Mouse (Mus musculus) lung, embryonic 16.5 days (tissue): ENCODE data around the gene Fndc3b. TPM values are rescaled to one million over a fixed set of nuclear protein-coding genes. Genes with fewer than 3 reads are reported as not detected.
A peak's percentile ranks its signal among the peaks of the same experiment; 100 is the strongest.
"Not testable (repeated sequence)": the region's sequence is repeated elsewhere in the genome, so short reads cannot be mapped to it uniquely, and the experiment has no call there.

ENCODE experiments used
- ATAC-seq: fragments of 200-750 bp; cut with Nextera tagmentation; 2 replicates; pipeline ENCODE4 v1.8.0; 2017; ENCODE audit warnings: low read depth, mild to moderate bottlenecking, moderate library complexity
- H3K27ac ChIP-seq: fragments of 300-500 bp; sonication (generic); 2 replicates; pipeline ENCODE4 v1.5.1; 2014; ENCODE audit warnings: mild to moderate bottlenecking, control low read depth, low read length
- H3K27me3 ChIP-seq: fragments of 300-500 bp; sonication (generic); 2 replicates; pipeline ENCODE4 v1.6.1; 2014; ENCODE audit warnings: low read depth, low read length, mixed read lengths; ENCODE audit not compliant: control insufficient read depth, insufficient read depth
- H3K36me3 ChIP-seq: fragments of 300-500 bp; sonication (generic); 2 replicates; pipeline ENCODE4 v1.6.1; 2014; ENCODE audit warnings: low read length; ENCODE audit not compliant: control insufficient read depth, insufficient read depth
- H3K4me1 ChIP-seq: fragments of 300-500 bp; sonication (generic); replicated peaks from 2 replicates; pipeline ENCODE4 v1.6.1; 2014; ENCODE audit warnings: low read length, mixed read lengths; ENCODE audit not compliant: control insufficient read depth, insufficient read depth
- H3K4me2 ChIP-seq: fragments of 300-500 bp; sonication (generic); 2 replicates; pipeline ENCODE4 v1.6.1; 2014; ENCODE audit warnings: low read depth, low read length, control low read depth
- H3K4me3 ChIP-seq: fragments of 300-500 bp; sonication (generic); 2 replicates; pipeline ENCODE4 v1.5.1; 2014; ENCODE audit warnings: mild to moderate bottlenecking, low read length, control low read depth
- H3K9ac ChIP-seq: fragments of 300-500 bp; sonication (generic); 2 replicates; pipeline ENCODE4 v1.6.1; 2014; ENCODE audit warnings: low read length, control low read depth
- H3K9me3 ChIP-seq: fragments of 300-500 bp; sonication (generic); 2 replicates; pipeline ENCODE4 v1.6.1; 2016; ENCODE audit warnings: low read length; ENCODE audit not compliant: control insufficient read depth
- WGBS: fragments of 180-500 bp; shearing (Covaris S2); extraction: QIAGEN DNeasy Blood & Tissue Kit; methylation state at CpG from one replicate; pipeline ENCODE4 v1.1.7; 2014; 5-methylcytosine and 5-hydroxymethylcytosine counted together
- polyA plus RNA-seq: library from polyadenylated mRNA; unstranded; fragments of >200 nt; fragmentation: Nextera tagmentation; extraction: Ambion mirVana; gene quantifications from 2 replicates; pipeline ENCODE4 v1.2.1, GENCODE M21; 2015

Fndc3b gene
- polyA plus RNA-seq, 1 experiment from 2014 or later: 36.3 TPM

DNA sequence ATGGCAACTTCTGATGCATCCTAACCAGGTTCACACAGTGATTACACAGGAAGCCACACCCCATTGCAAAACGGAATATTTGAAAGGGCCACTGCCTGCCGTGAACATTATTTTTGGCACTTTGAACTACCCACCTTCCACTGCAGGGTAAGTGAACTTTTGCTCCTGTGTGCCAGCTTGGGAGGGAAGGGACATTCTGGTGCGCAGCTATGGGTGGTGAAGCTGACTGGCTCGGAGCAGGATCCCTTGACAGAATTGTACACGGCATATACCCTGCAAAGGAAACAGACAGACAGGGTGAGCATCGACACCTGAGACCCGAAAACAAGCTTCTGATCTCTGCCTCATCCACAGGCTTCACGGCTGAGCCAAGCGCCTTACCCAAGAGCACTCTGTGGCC lies 220.2 kb downstream of the Fndc3b start:
- no peaks in the 10 kb centered on the region for H3K4me1 ChIP-seq
- H3K4me2 ChIP-seq: no peak overlapping the region
- H3K9me3 ChIP-seq: no peaks in the 10 kb centered on the region
- no peaks in the 10 kb centered on the region for H3K27me3 ChIP-seq
- ATAC-seq: no peak
- peaks cover 22% of the 10 kb centered on the region for H3K36me3 ChIP-seq
- WGBS: 77% methylated on average over 9 of the region's 9 CpGs
- H3K27ac ChIP-seq: no peak overlapping the region
- H3K4me3 ChIP-seq: no peak overlapping the region
- H3K9ac ChIP-seq: no peak overlapping the region

GRCm38 (mm10) chr3:27489550-27489949 lies 221.6 kb downstream of the Fndc3b start:
- H3K36me3 ChIP-seq: peaks cover 25% of the 10 kb centered on the region
- 83% methylated on average over 6 of the region's 6 CpGs for WGBS
- H3K27ac ChIP-seq: no peak overlapping the region
- H3K9me3 ChIP-seq: no peaks in the 10 kb centered on the region
- no peak for ATAC-seq
- no peaks in the 10 kb centered on the region for H3K27me3 ChIP-seq
- H3K4me2 ChIP-seq: no peak overlapping the region
- H3K4me1 ChIP-seq: no peaks in the 10 kb centered on the region
- no peak overlapping the region for H3K4me3 ChIP-seq
- H3K9ac ChIP-seq: no peak overlapping the region

DNA sequence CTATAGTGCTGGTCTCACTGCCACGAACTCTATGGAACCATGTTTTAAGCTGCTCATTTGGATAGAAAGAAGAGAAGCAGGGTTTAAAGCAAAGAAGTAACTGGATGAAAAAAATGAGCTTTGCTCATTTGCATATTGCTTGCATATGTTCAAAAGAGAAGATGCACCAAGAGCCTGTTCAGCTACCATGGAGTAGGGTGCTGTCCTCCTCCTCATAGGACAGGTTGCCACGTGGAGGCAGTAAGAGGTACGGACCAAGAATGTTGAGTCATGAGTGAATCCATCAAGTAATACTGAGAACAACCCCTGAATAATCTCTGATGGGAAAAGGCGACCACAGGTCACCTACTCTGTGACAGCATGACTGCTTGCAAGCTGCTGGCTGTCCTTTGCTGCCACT lies 226.0 kb downstream of the Fndc3b start:
- WGBS: 85% methylated on average over 4 of the region's 4 CpGs
- H3K4me2 ChIP-seq: no peak overlapping the region
- H3K9ac ChIP-seq: no peak overlapping the region
- no peaks in the 10 kb centered on the region for H3K4me1 ChIP-seq
- H3K4me3 ChIP-seq: no peak overlapping the region
- H3K9me3 ChIP-seq: no peaks in the 10 kb centered on the region
- H3K36me3 ChIP-seq: peaks cover 23% of the 10 kb centered on the region
- H3K27me3 ChIP-seq: no peaks in the 10 kb centered on the region
- H3K27ac ChIP-seq: no peak overlapping the region
- no peak for ATAC-seq

- H3K9me3 ChIP-seq: no peaks in the 10 kb centered on the region
- no peak overlapping the region for H3K27ac ChIP-seq
- no peaks in the 10 kb centered on the region for H3K4me1 ChIP-seq
- no peak overlapping the region for H3K9ac ChIP-seq
- H3K4me3 ChIP-seq: no peak overlapping the region
- no peaks in the 10 kb centered on the region for H3K27me3 ChIP-seq
- WGBS: 60% methylated on average over 3 of the region's 3 CpGs
- H3K4me2 ChIP-seq: no peak overlapping the region
- no peak for ATAC-seq
- H3K36me3 ChIP-seq: peaks cover 22% of the 10 kb centered on the region
These were observed 226.4 kb downstream of the Fndc3b start for GRCm38 (mm10) chr3:27484698-27485097.

- Histone ChIP-seq H3K9me3 (no peaks in the 10 kb centered on the region), H3K27ac (no peak overlapping the region), H3K9ac (no peak overlapping the region), H3K4me3 (no peak overlapping the region), H3K4me1 (no peaks in the 10 kb centered on the region), H3K27me3 (no peaks in the 10 kb centered on the region), H3K36me3 (peaks cover 22% of the 10 kb centered on the region), H3K4me2 (no peak overlapping the region)
- WGBS: 77% methylated on average over 10 of the region's 10 CpGs
- no peak for ATAC-seq
These were observed 227.3 kb downstream of the Fndc3b start for GRCm38 (mm10) chr3:27483762-27484161.

DNA sequence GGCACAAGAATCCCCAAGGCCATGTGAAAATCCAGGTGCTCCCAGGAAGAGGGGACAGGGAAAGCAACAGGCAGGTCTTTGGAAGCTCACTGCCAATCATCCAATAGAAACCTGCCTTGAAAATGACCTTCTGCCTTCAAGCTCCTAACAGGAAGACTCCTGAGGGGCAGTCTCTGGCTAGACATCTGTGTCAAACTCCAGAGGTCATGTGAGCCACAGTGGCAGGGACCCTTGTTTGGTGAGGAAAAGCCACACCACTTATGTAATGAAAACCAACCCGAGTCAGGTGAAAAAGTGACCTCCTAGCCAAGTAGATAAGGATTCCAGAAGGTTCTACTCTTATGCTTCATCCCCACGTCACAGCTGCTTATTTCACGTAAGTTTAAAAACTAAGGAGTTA lies 227.8 kb downstream of the Fndc3b start:
- Histone ChIP-seq H3K27ac (no peak overlapping the region), H3K4me1 (no peaks in the 10 kb centered on the region), H3K9me3 (no peaks in the 10 kb centered on the region), H3K27me3 (no peaks in the 10 kb centered on the region), H3K36me3 (peaks cover 25% of the 10 kb centered on the region), H3K9ac (no peak overlapping the region), H3K4me2 (no peak overlapping the region), H3K4me3 (no peak overlapping the region)
- ATAC-seq: no peak
- WGBS: 70% methylated on average over 3 of the region's 3 CpGs

- WGBS: 90% methylated on average over 5 of the region's 5 CpGs
- Histone ChIP-seq H3K4me3 (no peak overlapping the region), H3K36me3 (peaks cover 12% of the 10 kb centered on the region), H3K9me3 (no peaks in the 10 kb centered on the region), H3K27me3 (no peaks in the 10 kb centered on the region), H3K9ac (no peak overlapping the region), H3K27ac (no peak overlapping the region), H3K4me2 (no peak overlapping the region), H3K4me1 (no peaks in the 10 kb centered on the region)
- ATAC-seq: no peak
These were observed 229.4 kb downstream of the Fndc3b start for GRCm38 (mm10) chr3:27481738-27482137.

DNA sequence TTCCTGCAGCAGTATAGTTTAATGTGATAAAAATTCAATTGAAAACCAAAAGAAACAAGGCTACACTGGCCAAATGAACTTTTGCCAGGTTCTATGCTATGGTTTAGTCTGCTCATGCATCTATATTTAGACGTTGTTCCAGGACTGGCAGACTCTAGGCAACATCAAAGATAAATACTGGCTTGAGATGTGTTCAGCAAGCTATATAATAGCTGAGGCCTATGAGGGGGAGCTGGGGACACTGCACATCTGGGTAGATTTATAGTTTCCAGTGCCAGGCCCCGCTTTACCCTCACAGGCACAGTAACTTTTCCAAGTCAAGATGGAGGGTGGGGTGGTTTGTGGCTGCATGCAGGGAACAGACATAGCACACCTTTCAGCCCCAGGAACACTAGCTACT lies 231.7 kb downstream of the Fndc3b start:
- ATAC-seq: peak; percentile 81
- no peaks in the 10 kb centered on the region for H3K27me3 ChIP-seq
- H3K9me3 ChIP-seq: no peaks in the 10 kb centered on the region
- H3K4me3 ChIP-seq: no peak overlapping the region
- H3K27ac ChIP-seq: peak overlapping the region; percentile 58; the same call in 1 of the 2 replicates
- 58% methylated on average over 2 of the region's 2 CpGs for WGBS
- H3K4me2 ChIP-seq: no peak overlapping the region
- H3K9ac ChIP-seq: no peak overlapping the region
- H3K4me1 ChIP-seq: no peaks in the 10 kb centered on the region
- H3K36me3 ChIP-seq: peaks cover 10% of the 10 kb centered on the region

DNA sequence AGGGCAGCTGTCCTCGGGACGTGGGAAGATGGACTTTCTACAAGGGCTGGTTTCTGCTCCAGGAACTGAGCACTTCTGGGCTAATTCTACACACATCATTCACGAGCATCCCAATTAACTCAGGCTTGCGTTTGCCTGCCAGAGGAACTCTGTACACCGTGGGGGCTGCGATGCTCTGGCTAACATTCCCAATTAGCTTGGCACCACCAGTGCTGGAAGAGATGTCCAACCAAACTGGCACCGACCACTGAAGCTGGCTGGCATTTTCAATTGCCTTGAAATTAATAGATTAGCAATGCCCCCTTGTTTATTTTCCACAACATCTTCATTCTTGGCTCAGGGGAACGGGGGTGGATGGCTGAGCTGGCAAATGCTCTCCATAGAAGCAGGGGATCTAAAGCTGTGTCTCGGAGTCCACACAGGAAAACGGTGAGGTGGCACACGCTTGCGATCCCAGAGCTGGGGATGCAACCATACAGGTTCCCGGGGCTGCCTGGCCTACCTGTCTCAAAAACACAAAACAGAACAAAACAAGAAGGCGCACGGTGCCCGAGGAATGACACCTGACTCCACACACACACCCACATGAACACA lies 232.4 kb downstream of the Fndc3b start:
- no peak overlapping the region for H3K4me2 ChIP-seq
- H3K4me3 ChIP-seq: no peak overlapping the region
- H3K9me3 ChIP-seq: peaks cover 1% of the 10 kb centered on the region; the same call in 1 of the 2 replicates
- no peak for ATAC-seq
- peaks cover 15% of the 10 kb centered on the region for H3K36me3 ChIP-seq
- H3K27me3 ChIP-seq: no peaks in the 10 kb centered on the region
- 87% methylated on average over 16 of the region's 16 CpGs for WGBS
- H3K9ac ChIP-seq: no peak overlapping the region
- peak overlapping the region; percentile 58 for H3K27ac ChIP-seq
- no peaks in the 10 kb centered on the region for H3K4me1 ChIP-seq

GRCm38 (mm10) chr3:27477749-27478148 lies 233.4 kb downstream of the Fndc3b start:
- not testable (repeated sequence) for ATAC-seq, H3K9ac ChIP-seq, H3K4me2 ChIP-seq, H3K4me3 ChIP-seq, H3K4me1 ChIP-seq, H3K27ac ChIP-seq, H3K27me3 ChIP-seq, H3K9me3 ChIP-seq
- H3K36me3 ChIP-seq: peaks cover 18% of the 10 kb centered on the region
- 75% methylated on average over 3 of the region's 3 CpGs for WGBS
